Mouse (Mus musculus) midbrain, embryonic 14.5 days (tissue): ENCODE results near the gene Sec13. TPM values are rescaled to one million over a fixed set of nuclear protein-coding genes. Genes with fewer than 3 reads are reported as not detected.

Experiments
- ATAC-seq: fragments of 200-750 bp; cut with Nextera tagmentation; 2 replicates; pipeline ENCODE4 v1.8.0; 2017; ENCODE audit warnings: moderate number of reproducible peaks, moderate library complexity; ENCODE audit not compliant: low FRiP score, low TSS enrichment
- DNase-seq: peaks from one replicate; pipeline ENCODE4 v3.0.0-alpha.2; 2015
- H3K27ac ChIP-seq: fragments of 300-500 bp; sonication (generic); replicated peaks from 2 replicates; pipeline ENCODE4 v1.5.1; 2014; ENCODE audit warnings: mild to moderate bottlenecking, low read depth, low read length, moderate library complexity
- H3K27me3 ChIP-seq: fragments of 300-500 bp; sonication (generic); 2 replicates; pipeline ENCODE4 v1.6.1; 2014; ENCODE audit warnings: low read length, control low read depth, mixed read lengths; ENCODE audit not compliant: control insufficient read depth, insufficient read depth
- H3K36me3 ChIP-seq: fragments of 300-500 bp; sonication (generic); 2 replicates; pipeline ENCODE4 v1.6.1; 2014; ENCODE audit warnings: low read length, control low read depth; ENCODE audit not compliant: control insufficient read depth, insufficient read depth
- H3K4me1 ChIP-seq: fragments of 300-500 bp; sonication (generic); 2 replicates; pipeline ENCODE4 v1.6.1; 2014; ENCODE audit warnings: mild to moderate bottlenecking, antibody characterized with exemption, low read length, control low read depth; ENCODE audit not compliant: control insufficient read depth, insufficient read depth
- H3K4me2 ChIP-seq: fragments of 300-500 bp; sonication (generic); 2 replicates; pipeline ENCODE4 v1.6.1; 2014; ENCODE audit warnings: mild to moderate bottlenecking, low read length, moderate library complexity
- H3K4me3 ChIP-seq: fragments of 300-500 bp; sonication (generic); replicated peaks from 2 replicates; pipeline ENCODE4 v1.5.1; 2014; ENCODE audit warnings: low read depth, low read length
- H3K9ac ChIP-seq: fragments of 300-500 bp; sonication (generic); replicated peaks from 2 replicates; pipeline ENCODE4 v1.6.1; 2014; ENCODE audit warnings: mild to moderate bottlenecking, low read length, moderate library complexity
- H3K9me3 ChIP-seq: fragments of 300-500 bp; sonication (generic); 2 replicates; pipeline ENCODE4 v1.6.1; 2016; ENCODE audit warnings: low read length, control low read depth, mixed read lengths; ENCODE audit not compliant: control insufficient read depth
- WGBS: fragments of 180-500 bp; shearing (Covaris S2); extraction: QIAGEN DNeasy Blood & Tissue Kit; methylation state at CpG from one replicate; pipeline ENCODE4 v1.1.7; 2014; 5-methylcytosine and 5-hydroxymethylcytosine counted together
- microRNA-seq: library from miRNA; unstranded; fragments of <30 nt; microRNA quantifications from one replicate; pipeline ENCODE4, GENCODE M21; 2016
- polyA plus RNA-seq: library from polyadenylated mRNA; unstranded; fragments of >200 nt; fragmentation: Nextera tagmentation; extraction: Ambion mirVana; gene quantifications from 2 replicates; pipeline ENCODE4 v1.2.1, GENCODE M21; 2014

The Sec13 gene
- polyA plus RNA-seq, 1 experiment from 2014 or later, result 211 TPM

GRCm38 (mm10) chr6:113683081-113683825 lies 57.3 kb downstream of the Sec13 start:
- no peak for DNase-seq
- Histone ChIP-seq H3K36me3 (no peaks in the 10 kb centered on the region), H3K27me3 (no peaks in the 10 kb centered on the region), H3K4me3 (no peak overlapping the region), H3K9ac (no peak overlapping the region), H3K4me2 (no peak overlapping the region), H3K4me1 (no peaks in the 10 kb centered on the region), H3K27ac (no peak overlapping the region), H3K9me3 (no peaks in the 10 kb centered on the region)
- ATAC-seq, result no peak
- 86% methylated on average over 10 of the region's 10 CpGs for WGBS

GRCm38 (mm10) chr6:113681271-113681670 lies 59.3 kb downstream of the Sec13 start:
- Histone ChIP-seq H3K9me3 (no peaks in the 10 kb centered on the region), H3K27me3 (no peaks in the 10 kb centered on the region), H3K9ac (no peak overlapping the region), H3K4me2 (no peak overlapping the region), H3K27ac (no peak overlapping the region), H3K36me3 (no peaks in the 10 kb centered on the region), H3K4me1 (no peaks in the 10 kb centered on the region), H3K4me3 (no peak overlapping the region)
- 19% methylated on average over 4 of the region's 4 CpGs for WGBS
- no peak for ATAC-seq
- DNase-seq, result peak; percentile 77

- Histone ChIP-seq H3K27ac (no peak overlapping the region), H3K9me3 (no peaks in the 10 kb centered on the region), H3K36me3 (no peaks in the 10 kb centered on the region), H3K4me3 (no peak overlapping the region), H3K4me1 (no peaks in the 10 kb centered on the region), H3K9ac (no peak overlapping the region), H3K4me2 (no peak overlapping the region), H3K27me3 (no peaks in the 10 kb centered on the region)
- no peak for ATAC-seq
- no peak for DNase-seq
- 85% methylated on average over 9 of the region's 9 CpGs for WGBS
Measured at GRCm38 (mm10) chr6:113679993-113680566, 60.5 kb downstream of the Sec13 start.

GRCm38 (mm10) chr6:113678246-113679012 lies 62.1 kb downstream of the Sec13 start:
- H3K27me3 ChIP-seq, result no peaks in the 10 kb centered on the region
- no peak overlapping the region for H3K4me2 ChIP-seq
- no peak overlapping the region for H3K4me3 ChIP-seq
- ATAC-seq, result no peak
- 72% methylated on average over 14 of the region's 14 CpGs for WGBS
- H3K4me1 ChIP-seq, result no peaks in the 10 kb centered on the region
- H3K36me3 ChIP-seq, result no peaks in the 10 kb centered on the region
- DNase-seq, result no peak
- H3K9ac ChIP-seq, result no peak overlapping the region
- no peak overlapping the region for H3K27ac ChIP-seq
- no peaks in the 10 kb centered on the region for H3K9me3 ChIP-seq

Small RNAs within 50 kb of the gene (microRNA-seq; reads per million reads assigned to microRNA genes)
- gene Mir7042, result 0.88 reads per million

Other genes starting within 250 kb of the Sec13 start
- gene Prrt3, start 238.8 kb downstream of the Sec13 start, polyA plus RNA-seq, result 8.2 and 10.6 TPM in 2 replicates
- 91.9 and 100 TPM in 2 replicates for gene Emc3, start 209.1 kb downstream of the Sec13 start, polyA plus RNA-seq
- 2.1 and 3.7 TPM in 2 replicates for gene Fancd2, start 209.1 kb downstream of the Sec13 start, polyA plus RNA-seq
- not detected in 2 replicates for gene Fancd2os, start 140.0 kb downstream of the Sec13 start, polyA plus RNA-seq
- gene Brk1, start 136.0 kb downstream of the Sec13 start, polyA plus RNA-seq, result 258 and 280 TPM in 2 replicates
- 74.8 and 85.2 TPM in 2 replicates for gene Vhl, start 116.8 kb downstream of the Sec13 start, polyA plus RNA-seq
- gene Irak2, start 102.3 kb downstream of the Sec13 start, polyA plus RNA-seq, result 0.42 and 1.0 TPM in 2 replicates
- gene Tatdn2, start 43.7 kb downstream of the Sec13 start, polyA plus RNA-seq, result 2.1 and 3.3 TPM in 2 replicates
- gene Ghrl, start 20.9 kb downstream of the Sec13 start, polyA plus RNA-seq, result 0.42 and 0.63 TPM in 2 replicates